ENCODE assay signal across 8 mouse cellular contexts in the genomic region with DNA sequence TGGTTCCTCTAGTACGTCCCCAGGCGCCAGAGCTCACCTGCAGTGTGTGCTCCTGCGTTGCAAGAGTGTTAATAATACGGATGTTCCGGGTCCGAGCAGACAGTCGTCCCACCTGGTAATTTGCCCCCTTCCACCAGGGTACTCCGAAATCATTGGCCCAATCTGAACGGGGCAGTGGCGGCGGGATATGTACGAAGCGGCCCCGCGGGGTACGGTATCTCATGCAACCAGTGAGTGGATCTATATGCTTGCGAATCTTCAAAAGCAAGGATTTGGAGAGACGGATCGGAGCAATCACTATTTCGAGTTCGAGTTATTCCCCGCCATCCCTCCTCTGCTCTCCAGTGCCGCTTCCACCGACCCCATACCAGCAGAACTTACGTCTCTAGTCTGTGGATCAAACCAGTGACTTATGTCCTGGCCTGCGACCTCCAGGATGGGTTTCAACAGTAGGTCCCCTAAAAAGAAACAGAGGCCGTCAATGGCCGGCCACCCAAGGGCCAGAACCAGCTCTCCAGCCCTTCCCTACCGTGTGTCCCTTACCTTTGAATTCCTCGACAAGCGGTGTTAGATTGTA. TPM values are rescaled to one million over a fixed set of nuclear protein-coding genes. Genes with fewer than 3 reads are reported as not detected.
DNase-seq lines count a peak whose midpoint lies in the region; ATAC-seq and TF ChIP-seq lines count a peak whose summit lies in the region.
"Not testable (repeated sequence)": the region's sequence is repeated elsewhere in the genome, so short reads cannot be mapped to it uniquely, and the experiment has no call there.

No protein-coding gene starts in this region.

- H3K9ac ChIP-seq in CH12.LX (ENCODE audit: insufficient read depth, low read depth) = peak overlapping the region; percentile 99
- H3K9ac ChIP-seq in forebrain, embryonic 15.5 days (replicated peaks) = peak overlapping the region; percentile 67
- H3K9ac ChIP-seq in kidney, postnatal 0 days (ENCODE audit: low read depth, low read length) = peak overlapping the region; percentile 86
- H3K9ac ChIP-seq in liver, embryonic 16.5 days (ENCODE audit: low read depth, low read length) = peak overlapping the region; percentile 96
- peak overlapping the region; percentile 88 for H3K9ac ChIP-seq in midbrain, postnatal 0 days (replicated peaks; ENCODE audit: low read length, poor library complexity, severe bottlenecking)
- peak overlapping the region; percentile 83 for H3K9ac ChIP-seq in stomach, embryonic 16.5 days (ENCODE audit: low read length)

- peaks cover 15 to 29% of the 10 kb centered on the region in 2 experiments for H3K36me3 ChIP-seq in CH12.LX (replicated peaks in 1 of 2; ENCODE audit: control insufficient read depth in 1 of 2, insufficient read depth in 1 of 2, low read length in 1 of 2)
- H3K36me3 ChIP-seq in forebrain, embryonic 15.5 days = peaks cover 11% of the 10 kb centered on the region
- peaks cover 19% of the 10 kb centered on the region for H3K36me3 ChIP-seq in hindbrain, embryonic 10.5 days
- H3K36me3 ChIP-seq in kidney, postnatal 0 days (ENCODE audit: insufficient read depth, low read length); liver, embryonic 16.5 days (ENCODE audit: control insufficient read depth, insufficient read depth); midbrain, postnatal 0 days (ENCODE audit: insufficient read depth, low read length); stomach, embryonic 16.5 days (ENCODE audit: control insufficient read depth, insufficient read depth, low read length): not testable (repeated sequence)

- dilution Hi-C loops in CH12.LX (cut with MboI; ENCODE audit: extremely low pct_ligation_motif_present, extremely low pct_unique_long_range_greater_than_20kb, low sequenced_read_pairs) = not testable (repeated sequence)

- not testable (repeated sequence) for DNase-seq in CH12.LX (ENCODE audit: extremely low read depth); midbrain, postnatal 0 days (ENCODE audit: low spot score)
- peak; percentile 35 for DNase-seq in embryo, embryonic 10.5 days (ENCODE audit: low spot score)
- peak; percentile 46 for DNase-seq in hindbrain, embryonic 10.5 days (ENCODE audit: low spot score)
- DNase-seq in kidney, postnatal 0 days (ENCODE audit: low spot score) = peak; percentile 27

- TF ChIP-seq RAD21 in CH12.LX (IDR thresholded peaks at IDR 0.05; ENCODE audit: low read depth, low read length) = not testable (repeated sequence)

- H3K27me3 ChIP-seq in CH12.LX (replicated peaks); forebrain, embryonic 15.5 days; kidney, postnatal 0 days (ENCODE audit: insufficient read depth, low read length); liver, embryonic 16.5 days (ENCODE audit: control insufficient read depth, insufficient read depth, low read depth, low read length); midbrain, postnatal 0 days (ENCODE audit: insufficient read depth, low read length); stomach, embryonic 16.5 days (ENCODE audit: control insufficient read depth, insufficient read depth, low read length): not testable (repeated sequence)
- peaks cover 13% of the 10 kb centered on the region for H3K27me3 ChIP-seq in hindbrain, embryonic 10.5 days (ENCODE audit: insufficient read depth, poor library complexity, severe bottlenecking)

- in situ Hi-C loops in CH12.LX (cut with MboI; ENCODE audit: low pct_ligation_motif_present, low pct_unique_long_range_greater_than_20kb, low sequenced_read_pairs) = loop anchor here (5.0 kb wide), 2 partner anchors 38 to 127 kb away; no protein-coding TSS in a partner anchor

- H3K27ac ChIP-seq in CH12.LX (ENCODE audit: insufficient read depth, low read depth) = peak overlapping the region; percentile 63; the same call in 1 of the 2 replicates
- peak overlapping the region; percentile 98 for H3K27ac ChIP-seq in forebrain, embryonic 15.5 days (replicated peaks)
- peak overlapping the region; percentile 99 for H3K27ac ChIP-seq in hindbrain, embryonic 10.5 days
- peak overlapping the region; percentile 97 for H3K27ac ChIP-seq in kidney, postnatal 0 days
- H3K27ac ChIP-seq in liver, embryonic 16.5 days (ENCODE audit: low read length) = peak overlapping the region; percentile 97
- peak overlapping the region; percentile 98; the same call in 1 of the 2 replicates for H3K27ac ChIP-seq in midbrain, postnatal 0 days (ENCODE audit: low read depth, low read length)
- H3K27ac ChIP-seq in stomach, embryonic 16.5 days (ENCODE audit: low read length) = peak overlapping the region; percentile 49

- TF ChIP-seq POLR2A in CH12.LX (IDR thresholded peaks at IDR 0.05; ENCODE audit: low read depth, low read length) = peak; percentile 24; the same call in 1 of the 2 replicates

- peak overlapping the region; percentile 63 to 96 (median 78) for H3K4me3 ChIP-seq in CH12.LX (replicated peaks in 1 of 3; ENCODE audit: low read depth in 2 of 3, low read length in 2 of 3, poor library complexity in 1 of 3)
- H3K4me3 ChIP-seq in forebrain, embryonic 15.5 days = peak overlapping the region; percentile 76
- peak overlapping the region; percentile 77 for H3K4me3 ChIP-seq in hindbrain, embryonic 10.5 days
- peak overlapping the region; percentile 67 for H3K4me3 ChIP-seq in kidney, postnatal 0 days (replicated peaks; ENCODE audit: low read depth, low read length)
- peak overlapping the region; percentile 83 for H3K4me3 ChIP-seq in liver, embryonic 16.5 days (ENCODE audit: low read depth, low read length)
- H3K4me3 ChIP-seq in midbrain, postnatal 0 days (ENCODE audit: low read depth, low read length) = peak overlapping the region; percentile 65
- peak overlapping the region; percentile 73 for H3K4me3 ChIP-seq in stomach, embryonic 16.5 days (replicated peaks; ENCODE audit: low read length)

- H3K79me2 ChIP-seq in CH12.LX (replicated peaks; ENCODE audit: control insufficient read depth, extremely low read depth, insufficient read depth, poor library complexity, severe bottlenecking) = peaks cover 13% of the 10 kb centered on the region

- H3K4me2 ChIP-seq in CH12.LX (ENCODE audit: insufficient read depth, low read depth, poor library complexity, severe bottlenecking) = peak overlapping the region; percentile 76
- peak overlapping the region; percentile 65 for H3K4me2 ChIP-seq in forebrain, embryonic 15.5 days (replicated peaks)
- peak overlapping the region; percentile 73 for H3K4me2 ChIP-seq in kidney, postnatal 0 days (ENCODE audit: low read length)
- peak overlapping the region; percentile 90 for H3K4me2 ChIP-seq in liver, embryonic 16.5 days (ENCODE audit: low read depth, low read length)
- H3K4me2 ChIP-seq in midbrain, postnatal 0 days (ENCODE audit: low read depth, low read length, poor library complexity, severe bottlenecking) = peak overlapping the region; percentile 68
- H3K4me2 ChIP-seq in stomach, embryonic 16.5 days (ENCODE audit: low read depth, low read length) = peak overlapping the region; percentile 77

- H3K9me3 ChIP-seq in CH12.LX (replicated peaks; ENCODE audit: low read length); forebrain, embryonic 15.5 days; hindbrain, embryonic 10.5 days; kidney, postnatal 0 days (replicated peaks; ENCODE audit: low read length); liver, embryonic 16.5 days (replicated peaks; ENCODE audit: control insufficient read depth, low read length); midbrain, postnatal 0 days (ENCODE audit: low read length); stomach, embryonic 16.5 days (replicated peaks; ENCODE audit: control insufficient read depth, low read length): not testable (repeated sequence)

- WGBS in forebrain, embryonic 15.5 days = under 1% methylated on average over 31 of the region's 31 CpGs
- WGBS in hindbrain, embryonic 10.5 days = 3% methylated on average over 31 of the region's 31 CpGs
- under 1% methylated on average over 31 of the region's 31 CpGs for WGBS in kidney, postnatal 0 days
- WGBS in liver, embryonic 16.5 days (ENCODE audit: insufficient replicate concordance) = 1% methylated on average over 31 of the region's 31 CpGs
- 2% methylated on average over 31 of the region's 31 CpGs for WGBS in midbrain, postnatal 0 days
- under 1% methylated on average over 31 of the region's 31 CpGs for WGBS in stomach, embryonic 16.5 days

- not testable (repeated sequence) for TF ChIP-seq CTCF in CH12.LX (conservative IDR thresholded peaks at IDR 0.05 in 1 of 2, IDR thresholded peaks at IDR 0.05 in 1 of 2; ENCODE audit: low read depth in 2 of 2, low read length in 2 of 2); kidney, postnatal 0 days (IDR thresholded peaks at IDR 0.05; ENCODE audit: low read depth); midbrain, postnatal 0 days (IDR thresholded peaks at IDR 0.05)

- TF ChIP-seq EP300 in CH12.LX (IDR thresholded peaks at IDR 0.05; ENCODE audit: low read length) = not testable (repeated sequence)

- ATAC-seq in forebrain, embryonic 15.5 days (replicated peaks); kidney, postnatal 0 days (replicated peaks; ENCODE audit: low FRiP score, low read depth); liver, embryonic 16.5 days (ENCODE audit: low read depth); midbrain, postnatal 0 days (ENCODE audit: low FRiP score): not testable (repeated sequence)
- peak; percentile 9; the same call in 1 of the 2 replicates for ATAC-seq in stomach, embryonic 16.5 days (ENCODE audit: insufficient read depth, low FRiP score)

- H3K4me1 ChIP-seq in CH12.LX (ENCODE audit: control insufficient read depth in 1 of 2, insufficient read depth in 2 of 2) = peaks cover 0 to 12% of the 10 kb centered on the region in 2 experiments; a peak in 2 of 4 replicates
- H3K4me1 ChIP-seq in forebrain, embryonic 15.5 days = peaks cover 30% of the 10 kb centered on the region
- peaks cover 52% of the 10 kb centered on the region for H3K4me1 ChIP-seq in hindbrain, embryonic 10.5 days (replicated peaks)
- peaks cover 13% of the 10 kb centered on the region; the same call in 1 of the 2 replicates for H3K4me1 ChIP-seq in kidney, postnatal 0 days (replicated peaks; ENCODE audit: insufficient read depth, low read length)
- peaks cover 34% of the 10 kb centered on the region for H3K4me1 ChIP-seq in liver, embryonic 16.5 days (ENCODE audit: control insufficient read depth, low read depth, low read length)
- H3K4me1 ChIP-seq in midbrain, postnatal 0 days (ENCODE audit: insufficient read depth, low read length) = not testable (repeated sequence)
- H3K4me1 ChIP-seq in stomach, embryonic 16.5 days (ENCODE audit: control insufficient read depth, insufficient read depth, low read length) = peaks cover 25% of the 10 kb centered on the region

RNA-seq across cellular contexts. Expression of gene Naa38, which starts 0.6 kb away (rescaled TPM):
- total RNA-seq in CH12.LX (2012; rRNA removed) (193 and 208 TPM in 2 replicates), CH12.LX (2014; rRNA removed) (161 and 201 TPM in 2 replicates)
- polyA plus RNA-seq in CH12.LX (2012; ENCODE audit: insufficient read length, low read depth) = 137 and 153 TPM in 2 replicates
- polyA plus RNA-seq in forebrain, embryonic 15.5 days (2015; fragmentation: Nextera tagmentation; extraction: Ambion mirVana) = 89.4 and 91.9 TPM in 2 replicates
- polyA plus RNA-seq in hindbrain, embryonic 10.5 days (2016; fragmentation: Nextera tagmentation; extraction: Ambion mirVana) = 148 and 159 TPM in 2 replicates
- polyA plus RNA-seq in kidney, postnatal 0 days (2015; fragmentation: Nextera tagmentation; extraction: Ambion mirVana) = 183 and 198 TPM in 2 replicates
- 73.4 and 76.8 TPM in 2 replicates for polyA plus RNA-seq in liver, embryonic 16.5 days (2015; fragmentation: Nextera tagmentation; extraction: Ambion mirVana)
- total RNA-seq in midbrain, postnatal 0 days (2014; rRNA removed) = 32.6 and 95.9 TPM in 2 replicates
- 120 and 147 TPM in 2 replicates for polyA plus RNA-seq in midbrain, postnatal 0 days (2015; fragmentation: Nextera tagmentation; extraction: Ambion mirVana)
- polyA plus RNA-seq in stomach, embryonic 16.5 days (2015; fragmentation: Nextera tagmentation; extraction: Ambion mirVana) = 144 and 148 TPM in 2 replicates

RNA-seq across cellular contexts. Expression of gene Cyb5d1, which starts 0.8 kb away (rescaled TPM):
- 28.4 and 37.4 TPM in 2 replicates for total RNA-seq in CH12.LX (2012; rRNA removed)
- total RNA-seq in CH12.LX (2014; rRNA removed) = 27.3 and 29.3 TPM in 2 replicates
- 29.5 and 33.2 TPM in 2 replicates for polyA plus RNA-seq in CH12.LX (2012; ENCODE audit: insufficient read length, low read depth)
- 44.3 and 45.9 TPM in 2 replicates for polyA plus RNA-seq in forebrain, embryonic 15.5 days (2015; fragmentation: Nextera tagmentation; extraction: Ambion mirVana)
- 47.2 and 51.7 TPM in 2 replicates for polyA plus RNA-seq in hindbrain, embryonic 10.5 days (2016; fragmentation: Nextera tagmentation; extraction: Ambion mirVana)
- 16.6 and 19.8 TPM in 2 replicates for polyA plus RNA-seq in kidney, postnatal 0 days (2015; fragmentation: Nextera tagmentation; extraction: Ambion mirVana)
- 9.5 and 9.9 TPM in 2 replicates for polyA plus RNA-seq in liver, embryonic 16.5 days (2015; fragmentation: Nextera tagmentation; extraction: Ambion mirVana)
- 16.5 and 22.6 TPM in 2 replicates for total RNA-seq in midbrain, postnatal 0 days (2014; rRNA removed)
- 18.2 and 18.8 TPM in 2 replicates for polyA plus RNA-seq in midbrain, postnatal 0 days (2015; fragmentation: Nextera tagmentation; extraction: Ambion mirVana)
- 29.4 TPM in 2 replicates for polyA plus RNA-seq in stomach, embryonic 16.5 days (2015; fragmentation: Nextera tagmentation; extraction: Ambion mirVana)

RNA-seq across cellular contexts. Expression of gene Tmem88, which starts 3.4 kb away (rescaled TPM):
- total RNA-seq in CH12.LX (2012; rRNA removed) (0.25 and 0.38 TPM in 2 replicates), CH12.LX (2014; rRNA removed) (not detected in 2 replicates)
- 0.16 and 0.22 TPM in 2 replicates for polyA plus RNA-seq in CH12.LX (2012; ENCODE audit: insufficient read length, low read depth)
- 5.9 and 6.7 TPM in 2 replicates for polyA plus RNA-seq in forebrain, embryonic 15.5 days (2015; fragmentation: Nextera tagmentation; extraction: Ambion mirVana)
- 22.1 and 22.2 TPM in 2 replicates for polyA plus RNA-seq in hindbrain, embryonic 10.5 days (2016; fragmentation: Nextera tagmentation; extraction: Ambion mirVana)
- 55.5 and 61.3 TPM in 2 replicates for polyA plus RNA-seq in kidney, postnatal 0 days (2015; fragmentation: Nextera tagmentation; extraction: Ambion mirVana)
- 7.1 and 7.8 TPM in 2 replicates for polyA plus RNA-seq in liver, embryonic 16.5 days (2015; fragmentation: Nextera tagmentation; extraction: Ambion mirVana)
- total RNA-seq in midbrain, postnatal 0 days (2014; rRNA removed) = 4.4 and 5.7 TPM in 2 replicates
- 5.8 and 6.3 TPM in 2 replicates for polyA plus RNA-seq in midbrain, postnatal 0 days (2015; fragmentation: Nextera tagmentation; extraction: Ambion mirVana)
- 26.4 and 28.7 TPM in 2 replicates for polyA plus RNA-seq in stomach, embryonic 16.5 days (2015; fragmentation: Nextera tagmentation; extraction: Ambion mirVana)

RNA-seq across cellular contexts. Expression of gene Kdm6b, which starts 18.8 kb away (rescaled TPM):
- total RNA-seq in CH12.LX (2012; rRNA removed) (2.9 and 5.7 TPM in 2 replicates), CH12.LX (2014; rRNA removed) (0.36 and 0.66 TPM in 2 replicates)
- 6.0 and 7.2 TPM in 2 replicates for polyA plus RNA-seq in CH12.LX (2012; ENCODE audit: insufficient read length, low read depth)
- 56.6 and 58.9 TPM in 2 replicates for polyA plus RNA-seq in forebrain, embryonic 15.5 days (2015; fragmentation: Nextera tagmentation; extraction: Ambion mirVana)
- 37.9 and 43.4 TPM in 2 replicates for polyA plus RNA-seq in hindbrain, embryonic 10.5 days (2016; fragmentation: Nextera tagmentation; extraction: Ambion mirVana)
- 23.2 and 26.8 TPM in 2 replicates for polyA plus RNA-seq in kidney, postnatal 0 days (2015; fragmentation: Nextera tagmentation; extraction: Ambion mirVana)
- 4.1 and 4.3 TPM in 2 replicates for polyA plus RNA-seq in liver, embryonic 16.5 days (2015; fragmentation: Nextera tagmentation; extraction: Ambion mirVana)
- 12.1 and 14.5 TPM in 2 replicates for total RNA-seq in midbrain, postnatal 0 days (2014; rRNA removed)
- 18.9 and 22.7 TPM in 2 replicates for polyA plus RNA-seq in midbrain, postnatal 0 days (2015; fragmentation: Nextera tagmentation; extraction: Ambion mirVana)
- polyA plus RNA-seq in stomach, embryonic 16.5 days (2015; fragmentation: Nextera tagmentation; extraction: Ambion mirVana) = 21.2 and 21.4 TPM in 2 replicates

RNA-seq across cellular contexts. Expression of gene Chd3, which starts 25.5 kb away (rescaled TPM):
- total RNA-seq in CH12.LX (2012; rRNA removed) (66.4 and 69.6 TPM in 2 replicates), CH12.LX (2014; rRNA removed) (30.6 and 31.9 TPM in 2 replicates)
- polyA plus RNA-seq in CH12.LX (2012; ENCODE audit: insufficient read length, low read depth) = 87.1 and 92.0 TPM in 2 replicates
- 127 and 138 TPM in 2 replicates for polyA plus RNA-seq in forebrain, embryonic 15.5 days (2015; fragmentation: Nextera tagmentation; extraction: Ambion mirVana)
- 45.1 and 46.9 TPM in 2 replicates for polyA plus RNA-seq in hindbrain, embryonic 10.5 days (2016; fragmentation: Nextera tagmentation; extraction: Ambion mirVana)
- polyA plus RNA-seq in kidney, postnatal 0 days (2015; fragmentation: Nextera tagmentation; extraction: Ambion mirVana) = 38.0 and 42.3 TPM in 2 replicates
- 5.0 and 5.7 TPM in 2 replicates for polyA plus RNA-seq in liver, embryonic 16.5 days (2015; fragmentation: Nextera tagmentation; extraction: Ambion mirVana)
- total RNA-seq in midbrain, postnatal 0 days (2014; rRNA removed) = 284 and 298 TPM in 2 replicates
- 51.6 and 58.9 TPM in 2 replicates for polyA plus RNA-seq in midbrain, postnatal 0 days (2015; fragmentation: Nextera tagmentation; extraction: Ambion mirVana)
- polyA plus RNA-seq in stomach, embryonic 16.5 days (2015; fragmentation: Nextera tagmentation; extraction: Ambion mirVana) = 48.5 and 55.4 TPM in 2 replicates

Comparison
In these comparisons a context has a peak if more than half of its experiments do, and no peak if none do; other contexts are left out.
1. H3K27ac ChIP-seq: peak in every context shown above with its lines; median percentile 99 in hindbrain, embryonic 10.5 days; 98 in forebrain, embryonic 15.5 days; 98 in midbrain, postnatal 0 days; 97 in kidney, postnatal 0 days; 97 in liver, embryonic 16.5 days; 63 in CH12.LX; 49 in stomach, embryonic 16.5 days.